Mouse (Mus musculus): Measurements from ENCODE around the gene Rgl2. TPM values are rescaled to one million over a fixed set of nuclear protein-coding genes. Genes with fewer than 3 reads are reported as not detected.
"Not testable (repeated sequence)": the region's sequence is repeated elsewhere in the genome, so short reads cannot be mapped to it uniquely, and the experiment has no call there.

Rgl2 gene
- total and polyA plus RNA-seq, 2 experiments from 2014 or later = 21.1 to 144 TPM

- not testable (repeated sequence) for H3K36me3 ChIP-seq (replicated peaks; ENCODE audit: control insufficient read depth, insufficient read depth, low read length); H3K9ac ChIP-seq (replicated peaks; ENCODE audit: low read depth, low read length); H3K9me3 ChIP-seq (replicated peaks; ENCODE audit: control insufficient read depth, low read length)
- peak overlapping the region; percentile 49 for H3K4me3 ChIP-seq (ENCODE audit: low read depth, low read length)
- WGBS = under 1% methylated on average over 27 of the region's 27 CpGs
- H3K4me2 ChIP-seq (ENCODE audit: low read depth, low read length) = peak overlapping the region; percentile 58
- peak overlapping the region; percentile 82 for H3K27ac ChIP-seq (ENCODE audit: low read depth)
- peak; percentile 91 for ATAC-seq (ENCODE audit: insufficient read depth, low read depth)
- TF ChIP-seq EP300 (IDR thresholded peaks at IDR 0.05; ENCODE audit: low read depth) = peak; percentile 87
- TF ChIP-seq CTCF (IDR thresholded peaks at IDR 0.05; ENCODE audit: low read depth) = peak; percentile 50
- DNase-seq (ENCODE audit: low spot score) = peak; percentile 96
- peaks cover 39% of the 10 kb centered on the region for H3K27me3 ChIP-seq (ENCODE audit: control insufficient read depth, insufficient read depth, low read length)
- H3K4me1 ChIP-seq (ENCODE audit: control insufficient read depth, insufficient read depth) = peaks cover 17% of the 10 kb centered on the region
These were observed 52.0 kb downstream of the Rgl2 start for GRCm38 (mm10) chr17:33981192-33981909.

- H3K9ac ChIP-seq (replicated peaks; ENCODE audit: low read depth, low read length); ATAC-seq (ENCODE audit: insufficient read depth, low read depth); H3K4me2 ChIP-seq (ENCODE audit: low read depth, low read length); H3K4me3 ChIP-seq (ENCODE audit: low read depth, low read length); H3K9me3 ChIP-seq (replicated peaks; ENCODE audit: control insufficient read depth, low read length); DNase-seq (ENCODE audit: low spot score); H3K27ac ChIP-seq (ENCODE audit: low read depth); H3K36me3 ChIP-seq (replicated peaks; ENCODE audit: control insufficient read depth, insufficient read depth, low read length): not testable (repeated sequence)
- WGBS = 8% methylated on average over 8 of the region's 8 CpGs
- H3K27me3 ChIP-seq (ENCODE audit: control insufficient read depth, insufficient read depth, low read length) = peaks cover 37% of the 10 kb centered on the region
- peaks cover 17% of the 10 kb centered on the region for H3K4me1 ChIP-seq (ENCODE audit: control insufficient read depth, insufficient read depth)
- TF ChIP-seq CTCF (IDR thresholded peaks at IDR 0.05; ENCODE audit: low read depth) = peak; percentile 86
These were observed 52.8 kb downstream of the Rgl2 start for GRCm38 (mm10) chr17:33982136-33982535.

Small RNA genes within 50 kb of the gene (microRNA-seq; reads per million reads assigned to microRNA genes)
- not detected for gene Gm27740

Other genes with a start within 250 kb of the Rgl2 start
- 47.1 and 54.3 TPM in 2 replicates for gene Hnrnpm, start 242.7 kb upstream of the Rgl2 start, total RNA-seq (2014; rRNA removed; ENCODE audit: low replicate concordance)
- 139 and 151 TPM in 2 replicates for gene Hnrnpm, start 242.7 kb upstream of the Rgl2 start, polyA plus RNA-seq (2015; fragmentation: Nextera tagmentation; extraction: Ambion mirVana)
- gene March2, start 210.9 kb upstream of the Rgl2 start, total RNA-seq (2014; rRNA removed; ENCODE audit: low replicate concordance) = 117 and 124 TPM in 2 replicates
- 87.6 and 88.5 TPM in 2 replicates for gene March2, start 210.9 kb upstream of the Rgl2 start, polyA plus RNA-seq (2015; fragmentation: Nextera tagmentation; extraction: Ambion mirVana)
- 58.6 and 87.8 TPM in 2 replicates for gene Rab11b, start 169.0 kb upstream of the Rgl2 start, total RNA-seq (2014; rRNA removed; ENCODE audit: low replicate concordance)
- gene Rab11b, start 169.0 kb upstream of the Rgl2 start, polyA plus RNA-seq (2015; fragmentation: Nextera tagmentation; extraction: Ambion mirVana) = 382 and 425 TPM in 2 replicates
- 35.2 and 79.3 TPM in 2 replicates for gene Angptl4, start 147.7 kb upstream of the Rgl2 start, total RNA-seq (2014; rRNA removed; ENCODE audit: low replicate concordance)
- gene Angptl4, start 147.7 kb upstream of the Rgl2 start, polyA plus RNA-seq (2015; fragmentation: Nextera tagmentation; extraction: Ambion mirVana) = 59.2 and 124 TPM in 2 replicates
- 33.3 and 68.7 TPM in 2 replicates for gene Kank3, start 119.0 kb upstream of the Rgl2 start, total RNA-seq (2014; rRNA removed; ENCODE audit: low replicate concordance)
- 46.1 and 50.8 TPM in 2 replicates for gene Kank3, start 119.0 kb upstream of the Rgl2 start, polyA plus RNA-seq (2015; fragmentation: Nextera tagmentation; extraction: Ambion mirVana)
- gene Rps28, start 105.0 kb upstream of the Rgl2 start, total RNA-seq (2014; rRNA removed; ENCODE audit: low replicate concordance) = 127 and 305 TPM in 2 replicates
- gene Rps28, start 105.0 kb upstream of the Rgl2 start, polyA plus RNA-seq (2015; fragmentation: Nextera tagmentation; extraction: Ambion mirVana) = 622 and 631 TPM in 2 replicates
- gene Ndufa7, start 105.0 kb upstream of the Rgl2 start, total RNA-seq (2014; rRNA removed; ENCODE audit: low replicate concordance) = 467 and 766 TPM in 2 replicates
- 899 and 938 TPM in 2 replicates for gene Ndufa7, start 105.0 kb upstream of the Rgl2 start, polyA plus RNA-seq (2015; fragmentation: Nextera tagmentation; extraction: Ambion mirVana)
- gene Cd320, start 86.5 kb upstream of the Rgl2 start, total RNA-seq (2014; rRNA removed; ENCODE audit: low replicate concordance) = 17.3 and 24.0 TPM in 2 replicates
- gene Cd320, start 86.5 kb upstream of the Rgl2 start, polyA plus RNA-seq (2015; fragmentation: Nextera tagmentation; extraction: Ambion mirVana) = 37.3 and 41.6 TPM in 2 replicates
- gene Gm7029, start 55.7 kb upstream of the Rgl2 start, total RNA-seq (2014; rRNA removed; ENCODE audit: low replicate concordance) = not detected in 2 replicates
- gene Gm7029, start 55.7 kb upstream of the Rgl2 start, polyA plus RNA-seq (2015; fragmentation: Nextera tagmentation; extraction: Ambion mirVana) = not detected in 2 replicates
- gene Kifc1, start 38.9 kb upstream of the Rgl2 start, total RNA-seq (2014; rRNA removed; ENCODE audit: low replicate concordance) = 17.0 and 30.1 TPM in 2 replicates
- gene Kifc1, start 38.9 kb upstream of the Rgl2 start, polyA plus RNA-seq (2015; fragmentation: Nextera tagmentation; extraction: Ambion mirVana) = 2.0 and 2.1 TPM in 2 replicates
- gene Platr17, start 24.4 kb upstream of the Rgl2 start, total RNA-seq (2014; rRNA removed; ENCODE audit: low replicate concordance) = not detected in 2 replicates
- gene Platr17, start 24.4 kb upstream of the Rgl2 start, polyA plus RNA-seq (2015; fragmentation: Nextera tagmentation; extraction: Ambion mirVana) = not detected in 2 replicates
- gene Daxx, start 20.1 kb upstream of the Rgl2 start, total RNA-seq (2014; rRNA removed; ENCODE audit: low replicate concordance) = 15.2 and 19.3 TPM in 2 replicates
- 18.0 and 20.0 TPM in 2 replicates for gene Daxx, start 20.1 kb upstream of the Rgl2 start, polyA plus RNA-seq (2015; fragmentation: Nextera tagmentation; extraction: Ambion mirVana)
- gene Tapbp, start 13.6 kb upstream of the Rgl2 start, total RNA-seq (2014; rRNA removed; ENCODE audit: low replicate concordance) = 50.9 and 84.1 TPM in 2 replicates
- 47.6 and 51.3 TPM in 2 replicates for gene Tapbp, start 13.6 kb upstream of the Rgl2 start, polyA plus RNA-seq (2015; fragmentation: Nextera tagmentation; extraction: Ambion mirVana)
- 29.1 and 42.9 TPM in 2 replicates for gene Zbtb22, start 13.6 kb upstream of the Rgl2 start, total RNA-seq (2014; rRNA removed; ENCODE audit: low replicate concordance)
- gene Zbtb22, start 13.6 kb upstream of the Rgl2 start, polyA plus RNA-seq (2015; fragmentation: Nextera tagmentation; extraction: Ambion mirVana) = 10.1 and 12.0 TPM in 2 replicates
- 28.6 and 77.4 TPM in 2 replicates for gene Pfdn6, start 10.8 kb downstream of the Rgl2 start, total RNA-seq (2014; rRNA removed; ENCODE audit: low replicate concordance)
- 123 and 128 TPM in 2 replicates for gene Pfdn6, start 10.8 kb downstream of the Rgl2 start, polyA plus RNA-seq (2015; fragmentation: Nextera tagmentation; extraction: Ambion mirVana)
- 6.7 and 10.9 TPM in 2 replicates for gene Wdr46, start 11.1 kb downstream of the Rgl2 start, total RNA-seq (2014; rRNA removed; ENCODE audit: low replicate concordance)
- 8.9 and 11.1 TPM in 2 replicates for gene Wdr46, start 11.1 kb downstream of the Rgl2 start, polyA plus RNA-seq (2015; fragmentation: Nextera tagmentation; extraction: Ambion mirVana)
- gene B3galt4, start 21.9 kb downstream of the Rgl2 start, total RNA-seq (2014; rRNA removed; ENCODE audit: low replicate concordance) = 0.53 and 0.70 TPM in 2 replicates
- gene B3galt4, start 21.9 kb downstream of the Rgl2 start, polyA plus RNA-seq (2015; fragmentation: Nextera tagmentation; extraction: Ambion mirVana) = 5.5 and 6.1 TPM in 2 replicates
- gene Vps52, start 26.3 kb downstream of the Rgl2 start, total RNA-seq (2014; rRNA removed; ENCODE audit: low replicate concordance) = 28.2 and 31.8 TPM in 2 replicates
- gene Vps52, start 26.3 kb downstream of the Rgl2 start, polyA plus RNA-seq (2015; fragmentation: Nextera tagmentation; extraction: Ambion mirVana) = 27.8 TPM in 2 replicates
- 1,548 and 1,735 TPM in 2 replicates for gene Rps18, start 26.5 kb downstream of the Rgl2 start, total RNA-seq (2014; rRNA removed; ENCODE audit: low replicate concordance)
- 845 and 880 TPM in 2 replicates for gene Rps18, start 26.5 kb downstream of the Rgl2 start, polyA plus RNA-seq (2015; fragmentation: Nextera tagmentation; extraction: Ambion mirVana)
- 61.0 and 84.5 TPM in 2 replicates for gene H2-K1, start 70.8 kb downstream of the Rgl2 start, total RNA-seq (2014; rRNA removed; ENCODE audit: low replicate concordance)
- 42.9 and 48.4 TPM in 2 replicates for gene H2-K1, start 70.8 kb downstream of the Rgl2 start, polyA plus RNA-seq (2015; fragmentation: Nextera tagmentation; extraction: Ambion mirVana)
- 22.5 and 48.5 TPM in 2 replicates for gene Ring1, start 95.1 kb downstream of the Rgl2 start, total RNA-seq (2014; rRNA removed; ENCODE audit: low replicate concordance)
- gene Ring1, start 95.1 kb downstream of the Rgl2 start, polyA plus RNA-seq (2015; fragmentation: Nextera tagmentation; extraction: Ambion mirVana) = 10.3 and 11.9 TPM in 2 replicates
- gene H2-Ke6, start 98.5 kb downstream of the Rgl2 start, total RNA-seq (2014; rRNA removed; ENCODE audit: low replicate concordance) = 80.6 and 101 TPM in 2 replicates
- gene H2-Ke6, start 98.5 kb downstream of the Rgl2 start, polyA plus RNA-seq (2015; fragmentation: Nextera tagmentation; extraction: Ambion mirVana) = 58.5 and 64.6 TPM in 2 replicates
- gene Slc39a7, start 102.1 kb downstream of the Rgl2 start, total RNA-seq (2014; rRNA removed; ENCODE audit: low replicate concordance) = 88.7 and 97.2 TPM in 2 replicates
- 79.7 and 85.4 TPM in 2 replicates for gene Slc39a7, start 102.1 kb downstream of the Rgl2 start, polyA plus RNA-seq (2015; fragmentation: Nextera tagmentation; extraction: Ambion mirVana)
- 29.4 and 36.6 TPM in 2 replicates for gene Rxrb, start 102.3 kb downstream of the Rgl2 start, total RNA-seq (2014; rRNA removed; ENCODE audit: low replicate concordance)
- 28.4 and 31.2 TPM in 2 replicates for gene Rxrb, start 102.3 kb downstream of the Rgl2 start, polyA plus RNA-seq (2015; fragmentation: Nextera tagmentation; extraction: Ambion mirVana)
- gene Col11a2, start 109.9 kb downstream of the Rgl2 start, total RNA-seq (2014; rRNA removed; ENCODE audit: low replicate concordance) = 1.4 and 1.9 TPM in 2 replicates
- gene Col11a2, start 109.9 kb downstream of the Rgl2 start, polyA plus RNA-seq (2015; fragmentation: Nextera tagmentation; extraction: Ambion mirVana) = 0.25 and 0.29 TPM in 2 replicates
- not detected in 2 replicates for gene H2-Oa, start 162.8 kb downstream of the Rgl2 start, total RNA-seq (2014; rRNA removed; ENCODE audit: low replicate concordance)
- gene H2-Oa, start 162.8 kb downstream of the Rgl2 start, polyA plus RNA-seq (2015; fragmentation: Nextera tagmentation; extraction: Ambion mirVana) = not detected in 2 replicates
- gene H2-DMa, start 190.0 kb downstream of the Rgl2 start, total RNA-seq (2014; rRNA removed; ENCODE audit: low replicate concordance) = 2.6 and 7.2 TPM in 2 replicates
- gene H2-DMa, start 190.0 kb downstream of the Rgl2 start, polyA plus RNA-seq (2015; fragmentation: Nextera tagmentation; extraction: Ambion mirVana) = 4.2 and 4.6 TPM in 2 replicates
- 83.2 and 87.5 TPM in 2 replicates for gene Brd2, start 193.1 kb downstream of the Rgl2 start, total RNA-seq (2014; rRNA removed; ENCODE audit: low replicate concordance)
- 33.4 and 38.4 TPM in 2 replicates for gene Brd2, start 193.1 kb downstream of the Rgl2 start, polyA plus RNA-seq (2015; fragmentation: Nextera tagmentation; extraction: Ambion mirVana)
- 1.5 TPM in 1 of 2 replicates, not detected in the other for gene H2-DMb2, start 213.8 kb downstream of the Rgl2 start, total RNA-seq (2014; rRNA removed; ENCODE audit: low replicate concordance)
- 0.33 and 0.38 TPM in 2 replicates for gene H2-DMb2, start 213.8 kb downstream of the Rgl2 start, polyA plus RNA-seq (2015; fragmentation: Nextera tagmentation; extraction: Ambion mirVana)
- 0.19 TPM in 1 of 2 replicates, not detected in the other for gene H2-DMb1, start 223.5 kb downstream of the Rgl2 start, total RNA-seq (2014; rRNA removed; ENCODE audit: low replicate concordance)
- 0.65 and 0.90 TPM in 2 replicates for gene H2-DMb1, start 223.5 kb downstream of the Rgl2 start, polyA plus RNA-seq (2015; fragmentation: Nextera tagmentation; extraction: Ambion mirVana)

All from heart, postnatal 0 days (tissue).